Mouse (Mus musculus) embryonic fibroblast, embryonic 13.5 days (primary cell): Measurements from ENCODE around the gene Agbl4.

Source experiments
- CTCF ChIP-seq: IDR thresholded peaks from 2 replicates; pipeline ENCODE4 v1.5.1; 2011; ENCODE audit warnings: mild to moderate bottlenecking, control low read depth, low read length, moderate library complexity, borderline replicate concordance; ENCODE audit not compliant: insufficient read depth
- POLR2A ChIP-seq: IDR thresholded peaks from 2 replicates; pipeline ENCODE4 v1.6.1; 2011; ENCODE audit warnings: low read depth, mild to moderate bottlenecking, control low read depth, low read length, moderate library complexity

DNA sequence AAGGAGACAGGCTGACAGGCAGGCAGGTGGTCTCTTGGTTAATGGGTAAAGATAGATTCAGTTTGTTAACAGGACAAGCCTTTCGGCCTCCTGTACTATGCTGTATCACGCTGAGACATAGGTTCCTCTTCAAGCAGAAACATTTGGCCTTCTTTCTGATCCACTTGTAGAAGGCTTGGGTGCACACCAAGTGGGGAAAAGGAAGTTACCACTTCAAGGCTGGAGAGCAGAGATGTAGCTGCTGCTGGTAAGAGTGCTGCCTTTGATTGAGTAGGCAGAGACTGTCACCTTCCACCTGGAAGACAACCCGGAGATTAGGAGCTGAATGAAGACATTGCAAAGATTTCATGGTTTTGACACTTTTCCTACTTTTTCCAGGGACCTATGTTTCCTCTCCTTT lies 1018.7 kb downstream of the Agbl4 start:
- no peak for TF ChIP-seq CTCF
- no peak for TF ChIP-seq POLR2A
